8 mouse cellular contexts compared by ENCODE assay signal in the genomic region with DNA sequence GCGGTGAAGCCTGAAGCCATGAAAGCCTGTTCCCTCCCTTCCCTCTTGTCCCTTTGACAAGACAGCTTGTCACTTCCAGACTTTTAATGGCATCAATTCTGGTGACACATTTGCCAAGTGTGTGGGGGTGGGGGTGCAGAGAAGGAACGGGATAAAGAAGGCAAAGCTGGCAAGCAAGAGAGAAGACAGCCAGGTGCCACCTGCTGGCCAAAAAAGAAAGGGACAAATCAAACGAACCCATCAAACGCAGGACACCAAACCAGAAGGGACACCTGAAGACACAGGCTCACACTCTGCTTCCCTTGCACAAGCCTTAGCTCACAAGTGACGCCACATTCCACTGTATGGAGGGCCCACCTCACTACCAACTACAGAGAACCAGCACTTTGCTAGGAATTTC.
DNase-seq lines count a peak whose midpoint lies in the region; ATAC-seq and TF ChIP-seq lines count a peak whose summit lies in the region.

No protein-coding gene starts in this region.

- peaks cover 41% of the 10 kb centered on the region for H3K79me2 ChIP-seq in liver, adult 2 months (ENCODE audit: control insufficient read depth, insufficient read depth, low read length)

- peaks cover 42% of the 10 kb centered on the region for H3K36me3 ChIP-seq in liver, adult 2 months (ENCODE audit: control insufficient read depth, insufficient read depth, low read length)
- no peaks in the 10 kb centered on the region for H3K36me3 ChIP-seq in liver, embryonic 12.5 days
- no peaks in the 10 kb centered on the region for H3K36me3 ChIP-seq in neural tube, embryonic 11.5 days (ENCODE audit: control insufficient read depth, insufficient read depth, low read length)

- no peak overlapping the region for H3K9ac ChIP-seq in liver, adult 2 months (ENCODE audit: low read depth, low read length)
- no peak overlapping the region for H3K9ac ChIP-seq in liver, embryonic 12.5 days
- H3K9ac ChIP-seq in neural tube, embryonic 11.5 days (ENCODE audit: low read length) = no peak overlapping the region

- peak; percentile 60 for TF ChIP-seq CTCF in liver, adult 2 months (IDR thresholded peaks at IDR 0.05; ENCODE audit: low read depth, low read length)

- TF ChIP-seq POLR2A in liver, adult 2 months (IDR thresholded peaks at IDR 0.05; ENCODE audit: extremely low read depth, insufficient read depth, low read length) = no peak

- peaks cover 4% of the 10 kb centered on the region for H3K4me1 ChIP-seq in liver, adult 2 months (ENCODE audit: control insufficient read depth, insufficient read depth, low read length)
- H3K4me1 ChIP-seq in liver, embryonic 12.5 days = no peaks in the 10 kb centered on the region
- H3K4me1 ChIP-seq in neural tube, embryonic 11.5 days (ENCODE audit: control insufficient read depth, insufficient read depth, low read length) = no peaks in the 10 kb centered on the region

- no peak overlapping the region for H3K27ac ChIP-seq in liver, adult 2 months (replicated peaks; ENCODE audit: insufficient read depth, low read depth, low read length)
- H3K27ac ChIP-seq in liver, embryonic 12.5 days = no peak overlapping the region
- no peak overlapping the region for H3K27ac ChIP-seq in neural tube, embryonic 11.5 days (ENCODE audit: low read depth, low read length)

- no peak overlapping the region for H3K4me2 ChIP-seq in liver, embryonic 12.5 days
- no peak overlapping the region for H3K4me2 ChIP-seq in neural tube, embryonic 11.5 days (ENCODE audit: low read depth)

- no peak overlapping the region for H3K4me3 ChIP-seq in liver, adult 2 months (ENCODE audit: insufficient read depth, low read depth, low read length)
- no peak overlapping the region for H3K4me3 ChIP-seq in liver, embryonic 12.5 days
- H3K4me3 ChIP-seq in neural tube, embryonic 11.5 days (ENCODE audit: low read depth, low read length) = no peak overlapping the region

- 15% methylated on average over 5 of the region's 5 CpGs for WGBS in liver, adult 2 months
- WGBS in liver, embryonic 12.5 days (ENCODE audit: insufficient replicate concordance) = 24% methylated on average over 5 of the region's 5 CpGs
- 31% methylated on average over 5 of the region's 5 CpGs for WGBS in neural tube, embryonic 11.5 days

- peak; percentile 64 for DNase-seq in liver, adult 2 months (ENCODE audit: extremely low read depth, low read depth, low spot score)
- peak; percentile 70 for DNase-seq in NIH3T3 (ENCODE audit: low read depth)
- peak; percentile 89 to 91 for DNase-seq in cerebellum, postnatal 10 days
- DNase-seq in frontal cortex, postnatal 14 days (ENCODE audit: low spot score in 2 of 2) = peak; percentile 31 to 55
- DNase-seq in layer of hippocampus, postnatal 36 days = peak; percentile 62 to 69
- peak; percentile 27 for DNase-seq in neural tube, embryonic 11.5 days (ENCODE audit: low spot score)

- no peak for ATAC-seq in liver, embryonic 12.5 days
- no peak for ATAC-seq in neural tube, embryonic 11.5 days (ENCODE audit: insufficient read depth, low FRiP score, low TSS enrichment)
- ATAC-seq in monocyte, adult 5-6 weeks (replicated peaks; ENCODE audit: insufficient number of reproducible peaks, low FRiP score, low TSS enrichment, poor library complexity, severe bottlenecking) = no peak

- H3K9me3 ChIP-seq in liver, embryonic 12.5 days (replicated peaks) = no peaks in the 10 kb centered on the region
- no peaks in the 10 kb centered on the region for H3K9me3 ChIP-seq in neural tube, embryonic 11.5 days (ENCODE audit: control insufficient read depth, low read length)

- no peaks in the 10 kb centered on the region for H3K27me3 ChIP-seq in liver, adult 2 months (ENCODE audit: control insufficient read depth, insufficient read depth, low read length)
- peaks cover 17% of the 10 kb centered on the region for H3K27me3 ChIP-seq in liver, embryonic 12.5 days (replicated peaks)
- no peaks in the 10 kb centered on the region for H3K27me3 ChIP-seq in neural tube, embryonic 11.5 days (ENCODE audit: control insufficient read depth, insufficient read depth, low read length)

Comparison
In these comparisons a context has a peak if more than half of its experiments do, and no peak if none do; other contexts are left out.
1. DNase-seq: peak in every context shown above with its lines; median percentile 90 in cerebellum, postnatal 10 days; 70 in NIH3T3; 66 in layer of hippocampus, postnatal 36 days; 64 in liver, adult 2 months; 43 in frontal cortex, postnatal 14 days; 27 in neural tube, embryonic 11.5 days.